Mouse (Mus musculus) layer of hippocampus, adult 8-10 months (tissue): ENCODE measurements around the gene Pld4. TPM values are rescaled to one million over a fixed set of nuclear protein-coding genes. Genes with fewer than 3 reads are reported as not detected.
"Not testable (repeated sequence)": the region's sequence is repeated elsewhere in the genome, so short reads cannot be mapped to it uniquely, and the experiment has no call there.

ENCODE experiments used
- DNase-seq, 2 experiments: peaks; one replicate each; pipeline ENCODE4 v3.0.0; 2022; ENCODE audit warnings: low spot score in 2 of 2
- total RNA-seq, 4 experiments: library from RNA; stranded (reverse); gene quantifications; 2 replicates each; pipeline ENCODE4 v1.2.4; 2022

Pld4 gene
- total RNA-seq, 4 experiments from 2014 or later: 7.3 to 36.6 (median 21.0) TPM

GRCm38 (mm10) chr12:112799237-112799970, 38.9 kb downstream of the Pld4 start:
- no peak for DNase-seq

- peak in 1 of 2 experiments; percentile 65 for DNase-seq
These were observed 40.0 kb downstream of the Pld4 start for GRCm38 (mm10) chr12:112800476-112800875.

GRCm38 (mm10) chr12:112801864-112802846, 41.7 kb downstream of the Pld4 start, which contains the start of gene Ahnak2:
Gene Ahnak2 (minus strand): TSS chr12:112802657.
- no peak for DNase-seq

GRCm38 (mm10) chr12:112802917-112803316, 42.5 kb downstream of the Pld4 start:
- no peak for DNase-seq

- DNase-seq: no peak
These were observed 43.6 kb downstream of the Pld4 start for GRCm38 (mm10) chr12:112804046-112804445.

GRCm38 (mm10) chr12:112806044-112806443, 45.6 kb downstream of the Pld4 start:
- DNase-seq: no peak

- no peak for DNase-seq
These were observed 47.3 kb downstream of the Pld4 start for GRCm38 (mm10) chr12:112807796-112808195.

GRCm38 (mm10) chr12:112808212-112808586, 47.7 kb downstream of the Pld4 start:
- no peak for DNase-seq

GRCm38 (mm10) chr12:112808587-112809364, 48.3 kb downstream of the Pld4 start, which contains the start of gene Clba1:
Gene Clba1 (plus strand): TSS chr12:112808937.
- DNase-seq: peak; percentile 90 to 94

- no peak for DNase-seq
These were observed 49.2 kb downstream of the Pld4 start for GRCm38 (mm10) chr12:112809641-112810040.

- DNase-seq: no peak
These were observed 49.8 kb downstream of the Pld4 start for GRCm38 (mm10) chr12:112810092-112810885.

- DNase-seq: no peak
These were observed 52.9 kb downstream of the Pld4 start for GRCm38 (mm10) chr12:112813370-112813769.

- no peak for DNase-seq
These were observed 54.4 kb downstream of the Pld4 start for GRCm38 (mm10) chr12:112814682-112815470.

GRCm38 (mm10) chr12:112816294-112816693, 55.8 kb downstream of the Pld4 start:
- peak in 1 of 2 experiments; percentile 49 for DNase-seq

- DNase-seq: not testable (repeated sequence)
These were observed 56.4 kb downstream of the Pld4 start for GRCm38 (mm10) chr12:112816866-112817265.
